Mouse (Mus musculus): ENCODE measurements at regions not wholly inside any gene's neighbourhood (a gene's known extent, or its start where the extent isn't known, plus 50 kb on each side); places are given as distances from the start of the nearest gene placed in this dataset.

DNA sequence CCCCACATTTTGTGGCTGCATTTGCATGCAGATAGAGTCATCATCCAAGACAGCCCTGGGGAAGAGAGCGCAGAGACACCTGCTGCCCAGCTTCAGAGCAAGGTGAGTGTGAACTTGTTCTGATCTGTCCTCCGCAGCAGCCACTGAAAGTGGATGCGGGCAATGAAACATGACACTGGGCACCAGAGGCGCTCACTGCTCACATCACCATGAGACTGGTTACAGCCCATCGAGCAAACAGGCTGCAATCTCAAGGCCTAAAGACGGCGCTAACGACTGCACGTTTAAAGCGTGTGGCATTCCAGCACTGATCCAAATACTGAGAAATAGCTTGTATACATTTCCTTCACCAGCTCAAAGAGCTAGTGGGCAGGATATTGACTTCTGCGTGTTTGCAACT, 65.8 kb downstream of the Barhl2 start:
- DNase-seq: no peak

DNA sequence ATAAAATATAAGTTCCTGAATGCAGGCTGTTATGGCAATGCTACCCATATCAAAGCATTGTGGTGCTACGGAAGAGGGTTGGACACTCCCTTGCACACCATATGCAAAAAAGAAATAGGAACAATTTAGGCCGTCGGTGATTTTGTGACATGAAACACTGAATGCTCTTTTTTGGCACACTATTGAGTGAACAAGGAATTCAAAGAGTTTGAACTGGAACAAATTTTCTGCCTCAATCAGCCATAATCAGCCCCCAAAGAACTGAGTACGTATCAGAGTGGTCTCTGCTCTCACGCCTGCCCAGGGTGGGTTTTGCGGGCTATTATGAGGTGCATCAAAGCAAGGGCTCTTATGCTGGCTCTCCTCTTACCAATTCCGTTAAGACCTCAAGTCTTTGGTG, 71.3 kb downstream of the Barhl2 start:
- DNase-seq: no peak

DNA sequence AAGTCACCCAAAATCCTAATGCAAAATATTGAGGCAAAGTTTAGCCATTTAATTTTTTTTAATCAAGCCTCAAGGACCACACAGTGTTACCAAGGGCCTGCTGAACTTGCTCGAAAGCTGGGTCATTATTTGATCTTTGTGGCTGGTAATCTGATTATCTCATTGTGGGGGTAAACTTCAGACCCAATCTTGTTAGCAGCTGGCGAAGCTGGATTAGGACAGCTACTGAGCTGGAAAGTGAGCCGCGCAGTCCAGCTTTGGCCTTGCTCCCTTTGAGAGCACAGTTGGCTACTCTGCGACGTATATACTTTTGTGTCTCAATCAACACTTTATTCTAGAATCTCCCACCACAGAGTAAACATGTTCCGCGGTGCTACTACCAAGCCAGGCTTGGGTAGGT, 72.1 kb downstream of the Barhl2 start:
- no peak for DNase-seq

DNA sequence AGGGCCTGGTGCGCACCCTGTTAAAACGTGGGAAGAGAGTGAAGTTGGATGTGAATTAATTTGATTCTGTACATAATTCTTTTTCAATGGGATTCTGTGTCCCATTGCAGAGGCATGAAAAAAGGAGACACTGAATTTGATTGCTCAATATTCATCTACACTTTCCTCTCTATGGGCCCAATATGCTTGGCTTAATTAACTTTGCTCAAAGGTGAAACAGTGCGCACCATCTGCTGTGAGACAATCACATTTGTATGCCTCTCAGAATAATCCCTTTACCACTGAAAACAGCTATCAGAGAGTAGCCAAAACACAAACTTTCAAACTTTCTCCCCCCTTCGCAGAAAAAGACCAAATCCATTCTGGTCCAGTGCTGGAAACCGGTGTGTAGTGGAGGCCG, 72.7 kb downstream of the Barhl2 start:
- no peak for DNase-seq

DNA sequence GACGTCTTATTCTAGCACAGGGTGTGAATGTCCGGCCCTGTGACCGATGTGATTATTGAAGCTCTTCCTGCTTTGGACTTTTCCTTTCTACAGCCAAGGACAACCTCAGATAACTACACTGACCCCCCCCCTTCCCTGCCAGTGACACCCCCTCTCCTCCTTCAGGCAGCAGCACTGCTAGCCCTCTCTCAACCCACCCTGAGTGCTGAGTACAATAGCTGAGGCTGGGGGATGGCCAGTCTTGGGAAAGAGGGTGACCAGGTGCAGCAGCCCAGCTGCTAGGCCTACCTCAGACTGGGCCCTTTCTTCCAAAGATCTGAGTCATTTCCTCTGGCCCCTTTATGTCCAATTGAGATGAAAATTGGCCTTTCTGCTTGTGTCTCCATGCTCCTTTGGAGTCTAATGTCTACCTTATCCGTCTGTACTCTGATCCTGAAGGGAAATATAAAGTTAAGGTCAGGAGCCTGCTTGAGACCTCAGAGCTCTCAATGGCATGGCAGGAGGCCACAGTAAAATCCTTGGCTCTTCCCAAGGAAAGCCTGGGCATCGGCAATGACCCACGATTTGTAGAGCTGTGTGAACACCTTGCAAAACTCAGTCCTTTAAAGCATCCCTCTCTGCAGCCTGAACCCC, 73.7 kb downstream of the Barhl2 start:
- no peak for DNase-seq

DNA sequence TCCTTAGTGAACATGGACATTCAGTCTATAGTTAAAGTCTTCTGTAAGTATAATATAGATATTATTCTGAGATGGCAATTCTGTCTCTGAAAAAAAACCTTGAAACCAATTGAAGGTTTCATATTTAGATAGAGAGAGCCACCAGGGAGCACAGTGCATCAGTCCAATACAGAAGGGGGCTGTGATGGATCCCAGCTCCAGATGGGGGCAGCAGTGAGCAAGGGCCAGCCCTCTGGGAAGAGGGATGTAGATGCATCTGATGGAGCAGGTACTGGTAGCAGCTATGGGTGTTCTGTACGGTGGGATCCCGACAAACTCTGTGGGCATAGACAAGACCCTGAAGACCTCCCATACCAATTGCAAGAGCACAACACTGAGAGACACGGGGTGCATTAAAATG, 76.0 kb downstream of the Barhl2 start:
- no peak for DNase-seq

DNA sequence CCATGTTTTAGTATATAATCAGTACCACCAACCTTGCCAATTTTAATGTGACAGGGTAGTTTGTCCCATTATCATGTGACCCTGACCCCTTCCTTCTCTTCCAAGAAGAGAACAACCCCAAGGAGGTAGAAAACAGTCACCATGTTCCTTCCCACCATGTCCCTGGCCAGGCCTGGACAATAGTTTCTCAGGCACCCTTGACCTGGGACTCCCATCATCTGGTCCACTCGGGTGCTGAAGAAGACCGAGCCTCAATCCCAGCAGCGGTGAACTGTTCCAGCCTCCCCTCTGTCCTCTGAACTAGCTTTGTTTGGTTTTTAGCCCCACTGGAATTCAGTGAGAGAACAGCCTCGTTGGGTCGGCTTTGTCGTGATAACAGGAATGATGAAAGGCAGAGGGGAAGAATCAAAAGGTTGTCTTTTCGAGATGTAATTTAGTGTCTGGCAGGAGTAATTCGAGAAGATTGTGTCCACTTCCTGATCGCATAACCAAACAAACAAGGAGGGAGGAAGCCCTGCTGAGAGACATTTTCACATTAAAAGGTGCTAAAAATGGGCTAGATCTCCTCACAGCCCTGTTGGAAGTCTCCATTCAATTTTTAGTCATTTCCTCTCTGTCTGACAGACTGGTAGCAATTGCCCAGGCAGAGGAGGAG, 77.2 kb downstream of the Barhl2 start:
- no peak for DNase-seq

- DNase-seq: no peak
These were observed 81.0 kb downstream of the Barhl2 start for GRCm38 (mm10) chr5:106376781-106377525.

DNA sequence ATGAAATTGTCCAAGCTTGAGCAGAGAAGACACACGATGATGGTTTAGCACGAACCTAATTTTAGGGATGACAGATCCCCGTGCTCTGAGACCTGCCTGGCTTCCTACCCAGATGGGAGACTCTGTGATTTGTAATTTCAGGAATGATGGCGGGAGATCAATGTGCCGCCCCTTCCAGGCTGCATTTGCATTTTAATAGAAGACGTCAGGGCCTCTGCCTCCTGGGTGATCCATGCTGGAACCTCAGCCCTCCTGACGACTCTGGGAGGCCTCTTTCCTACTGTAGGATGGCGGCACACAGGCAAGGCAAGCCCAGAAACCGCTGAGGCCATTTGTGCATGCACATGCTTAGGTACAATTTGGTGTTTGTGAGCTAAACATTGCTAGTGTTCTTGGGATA, 90.1 kb downstream of the Barhl2 start:
- DNase-seq: no peak

DNA sequence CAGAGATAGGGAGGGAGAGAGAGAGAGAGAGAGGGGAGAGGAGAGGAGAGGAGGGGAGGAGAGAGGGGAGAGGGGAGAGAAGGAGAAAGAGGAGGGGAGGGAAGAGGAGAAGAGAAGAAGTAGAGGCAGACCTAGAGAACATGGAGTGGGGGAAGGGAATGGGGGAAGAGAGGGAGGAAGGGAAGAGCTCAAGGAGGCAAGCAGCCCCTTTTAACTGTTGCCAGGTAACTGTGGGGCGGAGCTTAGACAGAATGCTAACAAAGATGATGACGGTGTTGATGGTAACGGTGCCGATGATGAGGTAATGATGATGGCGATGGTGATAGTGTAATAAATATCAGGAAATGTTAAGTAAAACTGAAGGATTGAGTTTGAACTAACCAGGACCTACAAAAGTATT, 90.7 kb downstream of the Barhl2 start:
- no peak for DNase-seq

DNA sequence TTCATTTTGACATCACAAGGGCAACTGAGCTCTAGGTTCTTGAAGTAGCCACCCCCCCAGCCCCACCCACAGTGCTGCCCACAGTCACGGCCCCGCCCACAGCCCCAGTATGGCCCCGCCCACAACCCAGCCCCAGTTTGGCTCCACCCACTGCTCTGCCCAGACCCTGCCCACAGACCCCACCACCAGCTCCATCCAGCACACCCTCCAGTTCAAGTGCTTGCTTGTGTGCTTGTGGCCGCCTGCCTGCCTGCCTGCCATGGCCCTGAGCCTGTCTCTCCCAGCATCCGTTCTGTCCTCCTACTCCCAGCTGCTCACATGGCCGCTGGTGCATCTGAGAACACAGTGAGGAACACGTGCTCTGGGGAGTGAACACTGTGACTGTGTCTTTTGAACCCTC, 92.0 kb downstream of the Barhl2 start:
- DNase-seq: no peak

GRCm38 (mm10) chr5:106365094-106365493, 92.9 kb downstream of the Barhl2 start:
- DNase-seq: no peak

DNA sequence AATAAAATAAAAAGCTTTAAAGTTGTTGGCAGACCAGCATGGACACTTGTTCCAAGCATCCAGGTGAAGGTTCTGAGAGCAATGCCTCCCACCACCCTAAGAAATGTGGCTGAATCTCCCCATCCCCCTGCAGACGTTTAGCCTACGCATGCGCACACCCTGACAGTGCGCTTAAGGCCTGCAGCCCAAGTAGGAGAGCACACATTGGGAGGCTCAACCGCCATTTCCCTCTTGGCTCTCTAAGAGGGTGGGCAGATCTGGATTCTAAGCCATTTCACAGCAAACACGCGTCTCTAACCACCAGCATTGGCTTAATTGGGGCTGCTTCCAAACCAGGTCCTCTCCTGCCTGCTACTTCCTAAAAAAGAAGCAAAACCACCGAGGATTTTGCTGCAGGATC, 106.6 kb downstream of the Barhl2 start:
- DNase-seq: no peak

- no peak for DNase-seq
These were observed 108.0 kb downstream of the Barhl2 start for GRCm38 (mm10) chr5:106349851-106350515.

GRCm38 (mm10) chr5:106344308-106344707, 113.7 kb downstream of the Barhl2 start:
- no peak for DNase-seq

DNA sequence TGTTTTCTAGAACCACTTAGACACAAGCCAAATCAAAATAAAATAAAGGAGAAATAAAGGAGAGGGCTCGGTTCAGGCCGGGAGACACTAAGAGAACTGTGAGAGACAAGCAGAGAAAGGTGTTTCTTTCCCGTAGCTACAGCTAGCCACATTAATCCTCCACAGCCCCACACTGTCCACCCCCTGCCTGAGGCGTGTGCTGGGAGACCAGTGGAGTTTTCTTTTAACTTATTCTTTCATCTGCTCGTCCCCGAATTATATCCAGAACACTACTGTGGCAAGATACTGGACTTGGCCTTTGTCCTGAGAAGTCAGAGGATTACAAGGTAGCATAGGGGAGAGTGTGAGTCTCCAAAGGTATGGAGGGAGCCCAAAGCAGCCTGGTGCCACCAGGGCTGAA, 114.4 kb downstream of the Barhl2 start:
- DNase-seq: no peak

GRCm38 (mm10) chr5:106341361-106341760, 116.6 kb downstream of the Barhl2 start:
- DNase-seq: no peak

GRCm38 (mm10) chr5:106335639-106336038, 122.3 kb downstream of the Barhl2 start:
- DNase-seq: no peak

GRCm38 (mm10) chr5:106327592-106328150, 130.3 kb downstream of the Barhl2 start:
- DNase-seq: no peak

DNA sequence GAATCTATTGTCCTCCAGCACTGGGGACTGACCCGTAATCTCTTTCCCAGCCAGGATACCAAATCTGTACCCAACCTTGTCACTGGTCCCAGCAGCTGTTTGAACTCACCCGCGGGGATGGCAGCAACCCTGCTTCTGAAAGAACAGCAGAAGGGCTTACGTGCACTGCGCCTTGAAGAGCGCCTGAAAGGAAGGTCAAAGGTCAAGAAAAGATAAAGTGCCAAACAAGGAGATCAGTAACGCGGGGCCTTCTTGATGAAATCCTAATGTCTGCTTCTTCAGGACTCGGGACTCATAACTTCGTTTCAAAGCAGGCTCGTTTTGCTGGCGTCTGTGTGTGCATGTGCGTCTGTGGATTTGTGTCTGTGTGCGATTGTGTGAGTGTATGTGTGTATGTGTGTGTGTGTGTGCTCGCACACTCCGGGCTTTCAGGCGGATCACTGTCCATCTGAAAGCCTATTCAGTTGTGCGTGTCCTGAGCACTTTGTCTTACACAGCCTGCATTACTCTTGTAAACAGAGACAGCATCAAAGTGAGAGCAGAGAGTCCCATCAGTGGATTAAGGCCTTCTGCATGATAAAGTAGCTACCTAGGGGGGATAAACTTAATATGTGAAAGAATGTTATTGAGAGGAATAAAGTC, 135.3 kb downstream of the Barhl2 start:
- no peak for DNase-seq

- no peak for DNase-seq
These were observed 136.5 kb downstream of the Barhl2 start for GRCm38 (mm10) chr5:106321426-106321825.

DNA sequence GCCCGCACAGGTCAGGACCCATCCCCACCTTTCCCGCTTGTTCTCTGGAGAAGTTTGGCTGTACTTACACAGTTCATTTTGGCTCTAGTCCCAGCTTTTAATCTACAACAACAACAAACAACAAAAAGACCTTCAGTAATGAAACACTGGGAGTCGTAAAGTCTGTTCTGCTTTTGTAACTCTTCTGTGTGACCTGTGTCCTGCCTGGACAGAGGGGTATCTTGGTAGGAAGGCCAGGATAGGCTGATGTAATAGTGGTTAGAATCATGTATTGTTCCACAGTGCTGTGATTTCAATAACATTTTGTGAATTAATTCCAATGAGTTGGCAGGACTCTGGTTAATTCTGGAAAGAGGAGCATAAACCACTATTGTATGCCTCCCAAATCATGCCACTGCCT, 136.9 kb downstream of the Barhl2 start:
- DNase-seq: no peak

DNA sequence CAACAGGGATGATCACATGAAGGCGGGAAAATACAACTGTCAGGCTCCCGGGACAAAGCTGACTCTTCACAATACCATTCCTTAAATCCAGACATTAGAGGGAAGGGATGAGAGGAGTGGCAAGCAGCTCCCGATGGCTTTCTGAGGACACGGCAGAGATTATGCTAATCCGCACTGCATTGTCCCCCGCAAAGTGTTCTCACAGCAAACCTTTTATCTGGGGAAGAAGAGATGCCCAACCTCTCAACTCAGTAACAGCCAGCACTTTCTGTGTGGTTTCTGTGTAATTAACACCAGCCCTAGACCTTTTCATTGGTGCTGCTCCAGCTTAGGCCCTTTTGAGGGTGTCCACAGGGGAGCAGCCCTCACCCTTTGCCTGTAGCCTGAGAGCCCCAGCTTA, 137.9 kb downstream of the Barhl2 start:
- no peak for DNase-seq

Data from right cerebral cortex, postnatal 14 days (tissue).